Mouse (Mus musculus) thymus, adult 2 months (tissue): ENCODE data around the gene Gm9195.

Source experiments
- CTCF ChIP-seq: fragments of 200-500 bp; IDR thresholded peaks from 2 replicates; pipeline ENCODE4 v1.5.1; 2012; ENCODE audit warnings: mild to moderate bottlenecking, control low read depth, low read length, moderate library complexity, borderline replicate concordance; ENCODE audit not compliant: control insufficient read depth, poor library complexity, insufficient read depth; ENCODE audit errors: extremely low read depth
- POLR2A ChIP-seq: fragments of 200-500 bp; IDR thresholded peaks from 2 replicates; pipeline ENCODE4 v1.6.1; 2012; ENCODE audit warnings: mild to moderate bottlenecking, low read length, control low read depth, moderate library complexity; ENCODE audit not compliant: control insufficient read depth, poor library complexity, insufficient read depth; ENCODE audit errors: extremely low read depth

DNA sequence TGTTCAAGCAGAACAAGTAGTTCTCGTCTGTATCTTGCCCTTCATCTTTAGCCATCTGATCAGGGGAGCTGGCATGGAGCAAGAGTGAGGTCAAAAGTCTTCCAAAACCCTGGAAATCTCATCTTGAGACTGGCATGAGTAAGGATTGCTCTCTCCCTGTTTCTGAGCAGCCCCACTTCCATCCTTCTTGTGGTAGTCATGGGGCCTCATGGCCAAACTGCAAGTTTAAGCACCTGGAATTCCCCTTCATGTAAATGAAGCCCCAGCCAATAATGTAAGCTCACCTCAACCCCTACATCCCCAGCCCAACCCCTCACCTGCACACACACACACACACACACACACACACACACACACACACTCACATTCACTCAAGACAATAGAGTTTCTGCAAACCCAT is 30.0 kb downstream of the Gm9195 start:
- TF ChIP-seq CTCF: no peak
- TF ChIP-seq POLR2A: no peak
